Mouse (Mus musculus) thymus, postnatal 25 days (tissue): ENCODE data around the gene Abca9.

Source experiments
- DNase-seq: peaks from one replicate; pipeline ENCODE4 v3.0.0; 2022

The Abca9 gene

GRCm38 (mm10) chr11:110167459-110168251 is at the start of gene Abca9:
TSS of gene Abca9 (minus strand) at chr11:110168196.
- DNase-seq: no peak

GRCm38 (mm10) chr11:110217118-110217517 is 49.1 kb upstream of the Abca9 start:
- DNase-seq: no peak

- no peak for DNase-seq
Observed at GRCm38 (mm10) chr11:110203930-110204329, 35.9 kb upstream of the Abca9 start.

GRCm38 (mm10) chr11:110198882-110199281 is 30.9 kb upstream of the Abca9 start:
- no peak for DNase-seq

- no peak for DNase-seq
Observed at GRCm38 (mm10) chr11:110196561-110197306, 28.7 kb upstream of the Abca9 start.

GRCm38 (mm10) chr11:110195310-110195709 is 27.3 kb upstream of the Abca9 start:
- no peak for DNase-seq

GRCm38 (mm10) chr11:110171212-110171611 is 3.2 kb upstream of the Abca9 start:
- DNase-seq: no peak

GRCm38 (mm10) chr11:110165822-110166221 is 2.2 kb downstream of the Abca9 start:
- no peak for DNase-seq

- no peak for DNase-seq
Observed at GRCm38 (mm10) chr11:110165409-110165808, 2.6 kb downstream of the Abca9 start.

- no peak for DNase-seq
Observed at GRCm38 (mm10) chr11:110157059-110157458, 10.9 kb downstream of the Abca9 start.

- no peak for DNase-seq
Observed at GRCm38 (mm10) chr11:110155985-110156384, 12.0 kb downstream of the Abca9 start.

- no peak for DNase-seq
Observed at GRCm38 (mm10) chr11:110147640-110148039, 20.4 kb downstream of the Abca9 start.

GRCm38 (mm10) chr11:110145421-110145820 is 22.6 kb downstream of the Abca9 start:
- no peak for DNase-seq

GRCm38 (mm10) chr11:110130760-110131159 is 37.2 kb downstream of the Abca9 start:
- no peak for DNase-seq

GRCm38 (mm10) chr11:110111137-110111536 is 56.9 kb downstream of the Abca9 start:
- no peak for DNase-seq

- no peak for DNase-seq
Observed at GRCm38 (mm10) chr11:110101437-110101836, 66.6 kb downstream of the Abca9 start.

GRCm38 (mm10) chr11:110098901-110099300 is 69.1 kb downstream of the Abca9 start:
- DNase-seq: no peak

- DNase-seq: no peak
Observed at GRCm38 (mm10) chr11:110097465-110097864, 70.5 kb downstream of the Abca9 start.

- DNase-seq: no peak
Observed at GRCm38 (mm10) chr11:110095858-110096257, 72.1 kb downstream of the Abca9 start, which contains the start of gene Abca8a. TSS of gene Abca8a (minus strand) at chr11:110095978.

GRCm38 (mm10) chr11:110094846-110095380 is 73.1 kb downstream of the Abca9 start:
- no peak for DNase-seq

GRCm38 (mm10) chr11:110094236-110094635 is 73.8 kb downstream of the Abca9 start:
- DNase-seq: no peak

GRCm38 (mm10) chr11:110091328-110091727 is 76.7 kb downstream of the Abca9 start:
- DNase-seq: no peak

- no peak for DNase-seq
Observed at GRCm38 (mm10) chr11:110072158-110072557, 95.8 kb downstream of the Abca9 start.

GRCm38 (mm10) chr11:110061032-110061431 is 107.0 kb downstream of the Abca9 start:
- DNase-seq: no peak
